Mouse (Mus musculus) erythroid progenitor cell, adult 5-6 weeks (primary cell): ENCODE results near the gene Otulinl. TPM values are rescaled to one million over a fixed set of nuclear protein-coding genes. Genes with fewer than 3 reads are reported as not detected.

Experiments used
- ATAC-seq: replicated peaks from 2 replicates; pipeline ENCODE4 v1.8.0; 2016; ENCODE audit warnings: moderate number of reproducible peaks, mild to moderate bottlenecking, moderate TSS enrichment, inconsistent platforms; ENCODE audit not compliant: poor library complexity, low FRiP score, severe bottlenecking
- total RNA-seq, 2 experiments: library from RNA; stranded (forward) in 1 of 2; stranded (reverse) in 1 of 2; fragments of 150-400 nt in 1 of 2; fragments of 186-747, 209-891 nt in 1 of 2; gene quantifications; 2 replicates each; pipeline versions ENCODE4 v1.2.3 to v1.2.4; 2015 to 2017; ENCODE audit warnings: low replicate concordance in 2 of 2

The Otulinl gene
- total RNA-seq, 2 experiments from 2014 or later: 8.5 to 9.2 TPM

GRCm38 (mm10) chr15:27623286-27623685 is 58.1 kb downstream of the Otulinl start:
- no peak for ATAC-seq

GRCm38 (mm10) chr15:27620475-27621185 is 60.7 kb downstream of the Otulinl start:
- ATAC-seq: no peak

- no peak for ATAC-seq
Observed at GRCm38 (mm10) chr15:27619683-27620082, 61.7 kb downstream of the Otulinl start.

DNA sequence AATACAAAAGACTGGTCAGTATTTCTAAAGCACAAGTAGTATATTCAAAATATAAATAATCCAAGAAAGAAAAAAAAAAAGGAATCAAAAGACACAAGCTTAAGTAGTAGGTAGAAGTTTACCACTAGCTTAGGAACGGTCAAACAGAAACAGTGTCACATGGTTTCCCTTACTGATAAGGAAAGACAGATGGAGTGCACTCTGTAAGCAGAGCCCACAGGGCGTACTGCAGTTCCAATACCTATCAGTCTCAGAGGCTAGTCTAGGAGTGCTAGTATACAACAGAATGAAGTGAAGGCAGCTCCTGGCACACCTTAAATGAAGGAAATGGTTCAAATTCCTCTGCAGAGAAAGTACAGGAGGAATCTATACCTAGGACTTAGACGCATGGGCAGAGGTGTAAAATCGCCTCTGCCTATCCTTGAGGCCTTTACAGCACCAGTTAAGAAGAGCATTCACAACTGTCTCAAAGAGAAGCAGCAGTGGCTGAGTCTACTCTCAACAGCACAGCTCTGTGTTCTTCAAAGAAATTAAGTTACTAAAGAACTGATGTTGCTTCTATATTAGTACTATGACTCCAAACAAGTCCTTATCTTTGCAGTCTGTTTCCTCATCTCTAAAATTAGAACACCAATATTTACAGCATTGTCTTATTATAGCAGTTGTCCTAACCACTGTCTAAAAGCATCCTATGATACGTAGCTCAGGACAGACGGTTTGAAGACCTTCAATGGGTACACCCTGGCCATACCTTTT is 62.4 kb downstream of the Otulinl start:
- ATAC-seq: peak; percentile 62

- ATAC-seq: no peak
Observed at GRCm38 (mm10) chr15:27617227-27617626, 64.2 kb downstream of the Otulinl start.

DNA sequence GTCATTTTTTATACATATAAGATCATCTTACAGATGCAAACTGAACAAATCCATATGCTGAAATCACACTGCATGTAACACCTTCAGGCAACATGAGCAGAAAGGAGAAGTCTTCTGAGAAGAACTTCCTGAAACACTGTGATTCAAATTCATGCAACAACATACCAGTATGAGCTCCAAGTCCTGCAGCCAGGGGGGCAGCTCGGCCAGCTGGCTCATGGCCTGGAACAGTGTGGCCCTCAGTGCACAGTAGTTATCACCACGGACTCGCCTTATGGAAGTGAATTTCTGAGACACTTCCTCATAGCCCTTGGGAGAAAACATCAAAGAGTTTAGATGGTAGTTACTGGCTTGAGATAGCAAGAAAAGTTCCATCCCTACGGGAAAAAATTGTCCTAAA is 65.2 kb downstream of the Otulinl start:
- ATAC-seq: no peak

DNA sequence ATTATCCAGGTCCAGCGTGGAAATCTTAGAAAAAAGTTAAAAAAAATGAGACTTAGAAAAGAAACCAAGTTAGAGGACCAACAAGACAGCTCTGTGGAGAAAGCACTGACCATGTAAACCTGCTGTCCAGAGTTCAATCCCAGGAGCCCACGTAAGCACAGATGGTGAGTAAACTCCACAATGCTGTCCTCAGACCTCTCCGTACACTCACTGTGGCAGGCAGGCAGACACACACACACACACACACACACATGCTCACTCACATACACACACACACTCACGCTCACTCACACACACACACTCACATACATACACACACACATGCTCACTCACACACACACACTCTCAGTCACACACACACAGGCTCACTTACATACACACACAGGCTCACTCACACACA is 68.1 kb downstream of the Otulinl start:
- no peak for ATAC-seq

DNA sequence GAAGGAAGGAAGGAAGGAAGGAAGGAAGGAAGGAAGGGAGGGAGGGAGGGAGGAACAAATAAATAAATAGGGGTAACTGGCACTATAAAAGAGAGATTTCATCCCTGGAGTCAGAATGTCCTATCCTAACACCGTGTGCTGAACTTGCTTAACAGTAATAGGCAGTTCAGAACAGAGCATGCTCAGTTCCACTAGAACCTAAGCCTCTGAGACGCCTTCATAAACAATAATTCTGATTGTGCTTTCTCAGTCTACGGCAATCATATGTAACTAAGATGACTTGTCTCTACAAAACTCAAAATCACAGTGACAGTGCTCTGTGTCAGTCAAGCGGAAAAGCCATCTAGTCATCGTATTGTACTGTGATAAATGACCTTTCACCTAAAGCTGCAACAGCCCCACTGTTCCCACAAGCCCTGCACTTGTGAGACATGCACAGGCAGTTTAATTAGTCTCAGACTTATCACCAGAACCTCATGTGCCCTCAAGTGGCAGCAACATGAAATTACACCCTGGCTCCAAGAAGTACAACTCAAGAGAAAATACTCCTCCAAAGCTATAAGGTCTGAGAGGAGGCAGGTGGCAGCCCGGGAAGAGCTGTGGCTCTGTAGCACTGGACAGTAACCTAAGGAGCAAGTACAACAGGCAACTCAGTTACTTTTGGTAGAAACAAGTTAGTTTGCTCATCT is 68.7 kb downstream of the Otulinl start:
- ATAC-seq: peak; percentile 76

DNA sequence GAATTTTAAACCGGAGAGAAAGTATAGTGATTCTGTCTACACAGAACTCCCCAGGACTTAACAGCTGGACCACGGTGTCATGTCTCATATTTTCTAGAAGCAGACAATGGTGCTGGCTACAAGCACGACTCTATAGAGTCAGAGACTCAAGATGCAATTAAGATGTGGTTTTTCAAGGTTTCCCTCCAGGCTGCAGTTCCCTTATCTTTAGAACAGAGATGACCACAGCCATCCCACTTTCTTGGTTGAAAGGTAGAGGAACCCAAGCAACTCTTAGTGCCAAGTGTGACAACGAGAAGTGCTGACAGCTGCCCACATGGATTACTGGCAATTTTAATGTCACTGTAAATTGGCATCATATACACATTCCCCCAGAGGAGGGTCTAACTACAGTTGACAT is 71.8 kb downstream of the Otulinl start:
- no peak for ATAC-seq

- ATAC-seq: no peak
Observed at GRCm38 (mm10) chr15:27605252-27605651, 76.1 kb downstream of the Otulinl start.

Other genes with a start within 250 kb of the Otulinl start
- 137 and 158 TPM in 2 replicates for gene Ank, start 214.9 kb downstream of the Otulinl start, total RNA-seq (2015; ENCODE audit: low replicate concordance)
- gene Ank, start 214.9 kb downstream of the Otulinl start, total RNA-seq (2017; ENCODE audit: low replicate concordance): 64.9 and 79.8 TPM in 2 replicates
- gene Otulin, start 50.9 kb downstream of the Otulinl start, total RNA-seq (2015; ENCODE audit: low replicate concordance): 22.0 and 24.7 TPM in 2 replicates
- 15.7 and 21.9 TPM in 2 replicates for gene Otulin, start 50.9 kb downstream of the Otulinl start, total RNA-seq (2017; ENCODE audit: low replicate concordance)